Mouse (Mus musculus) layer of hippocampus, postnatal 10 days (tissue): Measurements from ENCODE around the gene Olfr728. TPM values are rescaled to one million over a fixed set of nuclear protein-coding genes. Genes with fewer than 3 reads are reported as not detected.

ENCODE experiments used
- DNase-seq, 2 experiments: peaks; one replicate each; pipeline ENCODE4 v3.0.0; 2021; ENCODE audit warnings: low spot score in 2 of 2
- long read RNA-seq: library from polyadenylated mRNA; stranded (forward); transcript quantifications from one replicate; pipeline ENCODE4 v2.0.0, GENCODE M21; 2023
- total RNA-seq, 2 experiments: library from RNA; stranded (reverse); gene quantifications; 2 replicates each; pipeline ENCODE4 v1.2.3; 2021

The Olfr728 gene
- not detected for total RNA-seq
- long read RNA-seq: 0 reads

DNA sequence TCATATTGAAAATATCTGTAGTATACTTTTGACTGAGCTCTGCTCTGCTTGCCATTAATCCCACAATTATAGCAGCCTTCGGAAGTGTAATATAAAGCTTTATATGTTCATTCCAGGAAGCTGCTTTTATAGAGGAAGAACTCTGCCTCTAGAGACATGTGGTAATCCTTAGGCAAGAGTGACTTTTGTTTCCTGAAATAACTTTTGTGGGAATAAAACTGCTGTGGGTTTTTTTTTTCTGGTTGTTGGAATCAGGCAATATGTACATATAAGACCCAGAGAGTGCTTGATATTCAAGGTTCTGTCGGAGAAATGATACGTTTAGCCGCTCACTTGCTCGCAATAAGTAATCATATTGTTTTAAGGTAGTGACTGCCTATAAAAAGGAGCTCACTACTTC, at the start of gene Olfr728:
Gene Olfr728, minus strand, starts transcription at position 101 of the 400 bp plus-strand sequence.
- DNase-seq: no peak

DNA sequence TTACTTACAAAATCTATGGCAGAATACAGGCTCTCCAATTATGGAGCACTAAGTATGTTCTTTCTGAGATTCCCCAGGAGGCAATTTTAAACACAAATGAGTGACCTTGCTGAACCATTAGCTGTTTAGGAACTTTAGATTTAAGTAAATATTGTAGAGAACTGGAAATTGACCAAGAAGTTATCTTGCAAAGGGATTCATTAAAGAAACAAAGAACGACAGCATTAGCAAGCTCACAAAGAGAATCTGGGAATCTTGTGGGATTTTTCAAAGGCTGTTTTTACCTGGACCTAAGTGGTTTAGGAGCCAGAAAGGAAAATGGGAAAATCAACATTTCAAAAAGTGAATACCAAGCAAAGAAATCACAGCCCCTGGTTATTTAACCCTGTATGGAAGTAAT, 45.6 kb upstream of the Olfr728 start, which contains the start of gene Olfr730:
Gene Olfr730, minus strand, starts transcription at position 101 of the 400 bp plus-strand sequence.
- DNase-seq: no peak

DNA sequence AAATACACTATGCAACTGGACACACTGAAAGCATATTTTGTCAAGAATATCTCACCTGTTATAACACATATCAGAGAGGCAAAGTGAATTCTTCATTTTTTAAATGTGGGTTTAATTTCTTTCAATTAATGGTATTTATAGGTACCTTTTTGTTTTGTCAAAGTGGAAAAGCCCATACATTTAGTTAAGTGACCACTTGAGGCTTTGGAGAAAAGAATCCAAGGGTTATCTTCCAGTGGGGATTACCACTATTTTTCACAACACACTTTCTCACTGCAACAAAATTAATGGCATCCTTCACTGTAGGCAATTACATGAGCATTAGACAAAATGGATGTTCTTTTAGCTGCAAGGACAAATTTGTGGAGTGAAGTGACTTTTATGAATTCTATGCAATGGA, 10.3 kb upstream of the Olfr728 start, which contains the start of gene Olfr729:
Gene Olfr729, minus strand, starts transcription at position 101 of the 400 bp plus-strand sequence.
- no peak for DNase-seq

DNA sequence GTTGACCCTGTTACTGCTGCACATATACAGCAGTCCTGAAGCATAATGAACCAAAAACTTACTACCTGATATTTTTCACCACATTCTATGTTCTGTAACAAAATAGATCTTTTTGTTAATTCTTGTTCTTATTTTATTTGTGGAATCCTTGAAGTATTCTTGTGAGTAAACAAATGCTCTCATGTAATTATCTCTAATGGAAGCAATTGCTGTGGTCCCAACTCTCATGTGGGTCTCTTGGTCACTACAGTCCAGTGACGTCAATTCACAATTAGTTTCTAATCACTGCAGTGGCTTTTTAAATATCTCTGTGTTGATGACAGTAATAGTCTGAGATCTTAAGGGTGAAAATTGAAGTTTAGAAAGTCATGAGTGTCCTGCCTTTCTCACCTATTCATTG, 19.6 kb downstream of the Olfr728 start, which contains the start of gene Olfr727:
Gene Olfr727, plus strand, starts transcription at position 301 of the 400 bp plus-strand sequence.
- DNase-seq: no peak

DNA sequence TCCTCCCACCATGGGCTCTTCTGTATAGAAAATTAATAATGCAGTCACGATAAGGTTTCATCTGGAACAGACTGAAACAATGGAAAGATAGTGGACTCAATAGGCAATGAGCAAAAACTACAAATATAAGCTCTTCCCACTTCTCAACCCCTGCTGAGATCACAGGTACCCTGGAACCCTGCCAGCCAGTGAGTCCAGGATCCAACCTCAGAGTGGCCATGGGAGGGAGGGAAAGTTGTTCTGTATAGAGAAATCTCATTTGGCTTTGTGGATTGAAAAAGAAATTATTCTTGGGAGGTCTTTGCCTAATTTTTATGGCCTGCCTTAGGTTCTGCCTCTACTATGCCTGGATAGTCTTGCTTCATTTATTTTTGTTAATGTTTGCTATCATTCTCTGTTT, 51.6 kb downstream of the Olfr728 start, which contains the start of gene Olfr726:
Gene Olfr726, minus strand, starts transcription at position 101 of the 400 bp plus-strand sequence.
- DNase-seq: no peak

Other genes starting within 250 kb of the Olfr728 start
- gene Olfr722, start 240.7 kb downstream of the Olfr728 start, total RNA-seq: not detected
- gene Olfr723, start 210.9 kb downstream of the Olfr728 start, total RNA-seq: not detected
- not detected for gene Olfr724, start 179.4 kb downstream of the Olfr728 start, total RNA-seq
- gene Olfr725, start 102.3 kb downstream of the Olfr728 start, total RNA-seq: not detected
- gene Olfr726, start 51.7 kb downstream of the Olfr728 start, total RNA-seq: not detected
- not detected for gene Olfr727, start 19.5 kb downstream of the Olfr728 start, total RNA-seq
- gene Olfr729, start 10.2 kb upstream of the Olfr728 start, total RNA-seq: not detected
- gene Olfr730, start 45.5 kb upstream of the Olfr728 start, total RNA-seq: not detected
- gene Olfr731, start 99.2 kb upstream of the Olfr728 start, total RNA-seq: not detected
- gene Olfr732, start 141.5 kb upstream of the Olfr728 start, total RNA-seq: not detected
- gene Olfr733, start 158.8 kb upstream of the Olfr728 start, total RNA-seq: not detected
- not detected for gene Olfr734, start 184.1 kb upstream of the Olfr728 start, total RNA-seq
- gene Olfr735, start 206.2 kb upstream of the Olfr728 start, total RNA-seq: not detected
- gene Tlr11, start 215.2 kb upstream of the Olfr728 start, total RNA-seq: not detected
- not detected for gene Olfr736, start 238.5 kb upstream of the Olfr728 start, total RNA-seq